Mouse (Mus musculus): ENCODE results near the gene Glyr1. TPM values are rescaled to one million over a fixed set of nuclear protein-coding genes. Genes with fewer than 3 reads are reported as not detected.

Glyr1 gene
- total RNA-seq (2023; ENCODE audit: inconsistent age), result 147 to 149 TPM (median 149 TPM) in 4 replicates

DNA sequence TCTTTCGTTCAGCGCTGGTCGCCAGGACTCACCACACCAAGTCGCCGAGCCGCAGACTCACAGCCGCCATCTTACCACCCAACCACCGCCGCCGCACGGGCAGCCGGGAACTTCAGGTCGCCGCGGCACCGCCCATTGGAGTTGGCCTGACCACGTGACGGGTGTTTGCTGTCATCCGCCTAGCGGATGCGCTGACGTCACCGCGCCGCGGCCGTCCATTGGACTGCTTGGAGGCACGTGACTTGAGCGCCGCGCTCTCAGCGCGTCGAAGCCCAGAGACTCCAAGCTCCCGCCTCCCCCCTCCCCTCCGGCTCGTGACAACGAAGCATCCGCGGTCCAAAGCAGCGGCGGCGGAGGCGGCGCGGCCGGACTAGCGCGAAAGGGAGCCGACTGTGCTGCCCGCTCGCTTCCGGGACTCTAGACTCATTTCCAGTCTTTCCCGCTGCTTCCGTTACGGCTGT lies at the start of gene Glyr1, which contains the start of gene Ubn1:
Gene Glyr1 (minus strand): TSS at position 90 of the 461 bp plus-strand sequence.
Gene Ubn1 (plus strand): TSS at position 284 of the 461 bp plus-strand sequence.

GRCm38 (mm10) chr16:5013054-5013838 lies 36.4 kb downstream of the Glyr1 start, which contains the start of gene Rogdi:
Rogdi (minus strand) TSS chr16:5013553.

DNA sequence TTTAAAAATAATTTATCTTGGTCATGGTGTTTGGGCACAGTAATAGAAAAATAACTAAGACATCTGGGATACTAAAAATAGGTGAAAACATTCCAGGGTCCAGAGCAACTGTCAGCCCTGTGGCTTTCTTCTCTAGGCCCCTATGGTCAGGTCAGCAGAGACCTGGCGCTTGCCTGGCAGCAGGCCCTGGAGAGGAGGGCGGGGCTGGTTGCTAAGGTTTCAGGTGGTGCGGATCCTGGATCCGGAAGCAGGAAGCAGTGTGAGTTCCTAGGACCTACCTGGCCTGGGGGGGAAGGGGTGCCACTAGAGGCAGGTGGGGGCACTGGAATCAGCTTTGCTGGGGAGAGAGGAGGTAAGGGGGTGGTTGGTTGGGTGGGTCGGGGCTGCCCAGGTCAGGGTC lies 42.6 kb downstream of the Glyr1 start, which contains the start of gene Smim22:
Gene Smim22 (plus strand): TSS at position 222 of the 400 bp plus-strand sequence.

GRCm38 (mm10) chr16:4997553-4997952 lies 52.1 kb downstream of the Glyr1 start, which contains the start of gene Sept12:
Sept12 (minus strand) TSS chr16:4997852.

Other genes starting within 250 kb of the Glyr1 start
- gene 4930562C15Rik, start 214.4 kb downstream of the Glyr1 start, total RNA-seq (2023; ENCODE audit: inconsistent age), result not detected in 4 replicates
- 173 to 195 TPM (median 185 TPM) in 4 replicates for gene Ubald1, start 169.5 kb downstream of the Glyr1 start, total RNA-seq (2023; ENCODE audit: inconsistent age)
- 138 to 157 TPM (median 152 TPM) in 4 replicates for gene Mgrn1, start 163.6 kb downstream of the Glyr1 start, total RNA-seq (2023; ENCODE audit: inconsistent age)
- gene Nudt16l1, start 111.1 kb downstream of the Glyr1 start, total RNA-seq (2023; ENCODE audit: inconsistent age), result 45.2 to 47.4 TPM (median 46.1 TPM) in 4 replicates
- gene Anks3, start 85.7 kb downstream of the Glyr1 start, total RNA-seq (2023; ENCODE audit: inconsistent age), result 78.8 to 99.2 TPM (median 87.6 TPM) in 4 replicates
- not detected in 4 replicates for gene Sept12, start 52.0 kb downstream of the Glyr1 start, total RNA-seq (2023; ENCODE audit: inconsistent age)
- not detected in 4 replicates for gene Smim22, start 42.6 kb downstream of the Glyr1 start, total RNA-seq (2023; ENCODE audit: inconsistent age)
- 103 to 117 TPM (median 113 TPM) in 4 replicates for gene Rogdi, start 36.3 kb downstream of the Glyr1 start, total RNA-seq (2023; ENCODE audit: inconsistent age)
- 75.6 to 88.8 TPM (median 81.9 TPM) in 4 replicates for gene Ubn1, start 194 bp upstream of the Glyr1 start, total RNA-seq (2023; ENCODE audit: inconsistent age)
- gene Ppl, start 82.6 kb upstream of the Glyr1 start, total RNA-seq (2023; ENCODE audit: inconsistent age), result 5.2 to 8.3 TPM (median 6.6 TPM) in 4 replicates
- gene Sec14l5, start 97.2 kb upstream of the Glyr1 start, total RNA-seq (2023; ENCODE audit: inconsistent age), result 0.21 TPM in 2 of 4 replicates, not detected in the others
- 24.5 to 35.5 TPM (median 28.1 TPM) in 4 replicates for gene Nagpa, start 154.1 kb upstream of the Glyr1 start, total RNA-seq (2023; ENCODE audit: inconsistent age)
- gene AU021092, start 172.4 kb upstream of the Glyr1 start, total RNA-seq (2023; ENCODE audit: inconsistent age), result not detected in 4 replicates
- gene Alg1, start 183.8 kb upstream of the Glyr1 start, total RNA-seq (2023; ENCODE audit: inconsistent age), result 36.6 to 41.5 TPM (median 40.2 TPM) in 4 replicates
- gene Eef2kmt, start 206.1 kb upstream of the Glyr1 start, total RNA-seq (2023; ENCODE audit: inconsistent age), result 13.1 to 17.0 TPM (median 15.7 TPM) in 4 replicates